Mouse (Mus musculus): Measurements from ENCODE around the gene Slc25a27.
A peak's percentile ranks its signal among the peaks of the same experiment; 100 is the strongest.

The Slc25a27 gene

DNA sequence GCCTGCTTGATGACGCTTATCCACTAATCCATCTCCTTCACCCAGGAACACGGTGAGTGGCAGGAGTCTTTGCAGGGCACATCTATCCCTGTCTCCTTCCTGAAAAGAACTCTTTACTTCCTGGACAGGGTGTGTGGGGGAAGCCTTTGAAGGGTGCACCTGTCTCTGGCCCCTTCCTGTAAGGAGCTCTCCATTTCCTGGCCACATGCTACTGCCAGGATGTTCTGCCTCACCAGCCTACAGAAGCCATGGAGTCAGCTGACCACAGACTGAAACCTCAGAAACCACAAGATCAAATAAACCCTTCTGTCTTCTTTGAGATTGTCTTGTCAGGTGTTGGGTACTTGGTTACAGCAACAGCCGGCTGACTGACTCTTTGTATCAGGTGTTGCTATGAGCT, 21.9 kb downstream of the Slc25a27 start:
- DNase-seq, result no peak

DNA sequence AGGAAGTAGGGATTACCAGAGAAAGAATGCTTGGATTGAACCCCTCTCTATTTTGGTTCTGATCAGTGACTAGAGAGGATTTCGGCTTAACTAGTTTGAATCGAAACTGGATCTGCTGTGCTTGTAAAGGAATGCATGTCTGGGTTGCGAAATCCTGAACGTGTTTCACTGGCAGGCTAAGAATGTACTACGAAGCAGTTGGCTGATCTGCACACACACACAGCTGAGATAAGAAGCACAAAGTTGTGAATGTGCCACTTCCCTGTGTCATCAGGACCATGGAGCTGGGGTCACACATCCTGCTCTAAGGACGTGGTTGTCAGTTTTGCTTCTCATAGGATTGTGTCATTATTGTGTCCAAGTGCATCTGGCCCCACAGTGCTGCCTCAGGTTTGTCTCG, 22.6 kb downstream of the Slc25a27 start:
- DNase-seq, result no peak

DNA sequence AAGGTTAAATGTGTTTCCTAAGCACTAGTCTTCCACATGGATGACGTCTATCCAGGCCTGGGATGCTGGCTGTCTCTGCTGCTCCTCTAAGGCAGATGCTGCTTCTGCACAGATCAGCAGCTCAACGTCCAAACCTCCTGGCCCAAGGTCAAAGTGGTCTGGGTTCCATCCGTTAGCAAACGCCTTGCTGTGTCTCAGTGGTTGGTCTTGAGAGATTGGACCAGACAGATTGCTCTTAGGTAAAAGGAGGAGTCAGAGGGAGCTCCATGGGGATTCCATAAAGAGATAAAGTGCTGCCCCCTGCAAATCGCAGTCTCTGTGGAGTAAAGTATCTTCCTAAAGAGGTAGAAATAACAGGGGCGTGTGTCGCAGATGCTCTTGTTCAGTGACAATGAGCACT, 23.8 kb downstream of the Slc25a27 start:
- DNase-seq, result no peak

DNA sequence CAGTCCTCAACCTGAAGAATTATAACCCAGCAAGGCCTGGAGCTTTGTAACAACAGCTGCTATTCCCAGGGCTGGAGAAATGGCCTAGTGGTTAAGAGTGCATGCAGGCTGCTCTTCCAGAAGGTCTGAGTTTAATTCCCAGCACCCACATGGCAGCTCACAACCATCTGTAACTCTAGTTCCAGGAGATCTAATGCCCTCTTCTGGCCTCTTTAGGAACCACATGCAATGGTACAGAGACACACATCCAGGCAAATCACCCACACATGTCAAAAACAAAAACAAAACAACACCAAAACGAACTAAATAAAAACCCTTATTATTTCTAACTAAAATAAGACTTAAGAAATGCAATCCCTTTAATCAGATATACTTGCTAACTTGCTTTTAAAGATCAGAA, 26.2 kb downstream of the Slc25a27 start:
- no peak for DNase-seq

DNA sequence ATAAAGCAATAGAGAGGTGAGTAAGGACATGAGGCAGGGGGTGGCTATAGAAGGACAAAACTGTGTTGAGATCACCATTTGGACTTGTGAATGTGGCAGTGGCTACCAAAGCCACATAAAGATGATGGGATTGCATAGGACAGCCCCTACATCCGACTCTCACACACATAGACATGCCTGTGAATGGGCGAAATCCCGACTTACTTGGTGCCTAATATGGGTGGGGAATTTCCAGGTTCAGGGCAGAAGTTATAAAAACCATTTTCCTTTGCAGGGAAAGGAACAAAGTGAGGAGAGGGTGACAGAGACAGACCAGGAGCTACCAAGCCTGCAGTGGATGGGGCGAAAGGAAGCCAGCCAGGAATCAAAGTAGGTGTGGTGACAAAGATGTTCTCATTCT, 29.9 kb downstream of the Slc25a27 start:
- DNase-seq, result no peak

DNA sequence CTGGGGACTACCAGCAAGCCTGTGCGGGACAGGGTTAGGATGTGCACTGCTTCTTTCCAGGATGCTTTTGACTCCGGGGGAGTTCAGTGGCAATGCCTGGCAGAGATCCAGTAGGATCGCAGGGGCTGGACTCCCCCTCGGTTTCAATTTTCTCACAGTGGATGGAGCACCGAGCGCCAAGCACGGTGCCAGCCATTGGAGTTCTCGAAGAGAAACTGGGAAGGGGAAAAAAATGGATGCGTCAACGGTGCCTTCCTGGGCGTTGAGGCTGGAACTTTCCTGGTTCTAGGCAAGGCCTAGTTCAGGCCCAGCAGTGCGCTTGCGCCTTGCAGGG, 36.6 kb downstream of the Slc25a27 start:
- DNase-seq, result no peak

DNA sequence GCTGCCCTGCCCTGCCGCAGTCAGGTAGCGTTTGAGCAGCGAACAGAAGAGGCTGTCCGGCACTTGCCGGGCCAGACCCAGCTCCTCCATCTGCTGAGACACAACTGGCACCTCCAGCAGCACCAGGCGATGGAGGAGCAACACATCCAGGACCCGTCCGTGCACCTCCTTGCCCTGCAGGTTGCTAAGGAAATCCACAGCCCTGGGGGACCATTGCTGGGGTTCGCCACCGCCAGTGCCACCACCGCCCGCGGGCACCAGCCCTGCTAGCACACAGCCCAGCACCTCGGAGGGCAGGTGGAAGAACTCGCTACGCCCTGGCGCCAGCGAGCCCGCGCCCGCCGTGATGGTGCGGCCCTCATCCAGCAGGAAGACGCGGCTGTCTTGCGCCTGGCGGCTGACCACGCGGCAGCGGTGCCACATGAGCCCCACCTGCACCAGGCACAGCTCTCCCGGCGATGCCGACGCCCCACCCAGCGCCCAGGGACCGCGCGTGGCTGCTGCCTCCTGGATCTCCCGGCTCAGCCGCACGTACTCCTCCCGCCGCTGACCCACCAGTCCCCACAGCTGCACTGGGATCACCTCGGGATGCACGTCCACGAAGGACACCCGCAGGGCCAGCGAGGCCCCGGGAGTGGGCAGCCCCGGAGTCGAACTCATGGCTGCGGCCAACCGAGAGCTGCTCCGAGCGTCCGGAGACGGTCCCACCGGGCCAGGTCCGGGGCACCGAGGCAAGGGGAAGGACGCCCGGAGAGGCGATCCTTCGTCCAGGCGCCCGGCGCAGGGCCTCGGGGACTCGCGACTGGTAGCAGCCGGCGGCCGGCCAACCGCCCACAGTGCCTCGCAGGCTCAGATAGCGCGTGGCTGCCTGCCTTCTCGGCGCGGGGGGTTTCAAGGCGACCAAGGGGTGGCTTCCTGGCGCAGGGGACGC, 37.3 kb downstream of the Slc25a27 start, which contains the start of gene Tdrd6:
Gene Tdrd6, minus strand, starts transcription at position 804 of the 931 bp plus-strand sequence.
- DNase-seq, result no peak

DNA sequence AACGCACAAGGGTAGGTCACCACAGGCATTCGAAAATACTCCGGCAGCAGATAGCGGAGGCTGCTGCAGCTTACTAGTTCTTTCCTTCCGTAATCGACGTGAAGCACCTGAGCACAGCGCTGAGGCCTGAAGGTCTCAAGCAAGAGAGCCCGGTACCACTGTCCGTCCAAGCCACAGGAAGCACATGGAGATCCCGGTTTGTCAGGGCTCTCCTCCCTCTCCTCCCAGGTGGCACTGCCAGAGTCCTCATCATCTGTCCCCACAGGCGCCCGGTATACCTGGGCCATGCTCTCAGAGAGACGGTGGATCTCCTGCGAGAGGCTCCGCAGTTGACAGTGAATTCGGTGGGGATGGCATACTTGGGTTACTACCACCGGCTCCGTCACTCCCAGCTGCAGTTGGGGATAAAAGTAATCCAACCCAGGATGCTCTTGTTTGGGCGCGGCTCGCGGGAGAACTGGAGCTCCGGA, 38.0 kb downstream of the Slc25a27 start:
- no peak for DNase-seq

DNA sequence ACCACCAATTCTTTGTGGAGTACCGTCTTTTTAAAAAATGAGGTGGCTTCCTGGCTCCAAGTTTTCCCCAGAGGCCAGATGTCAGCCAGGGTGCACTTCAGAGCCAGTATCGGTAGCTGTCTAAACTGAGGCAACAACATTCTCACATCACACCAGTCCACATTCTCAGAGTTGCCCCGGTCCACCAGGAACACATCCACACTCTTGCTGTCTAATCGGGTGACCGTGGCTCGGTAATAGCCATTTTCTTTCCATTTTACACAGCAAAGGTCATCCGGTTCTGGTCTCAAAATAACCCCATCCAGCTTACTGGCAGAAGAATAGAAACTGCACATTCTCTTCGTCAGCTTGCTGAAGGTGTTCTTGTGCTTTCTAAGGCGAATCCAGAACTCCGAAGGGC, 38.8 kb downstream of the Slc25a27 start:
- no peak for DNase-seq

DNA sequence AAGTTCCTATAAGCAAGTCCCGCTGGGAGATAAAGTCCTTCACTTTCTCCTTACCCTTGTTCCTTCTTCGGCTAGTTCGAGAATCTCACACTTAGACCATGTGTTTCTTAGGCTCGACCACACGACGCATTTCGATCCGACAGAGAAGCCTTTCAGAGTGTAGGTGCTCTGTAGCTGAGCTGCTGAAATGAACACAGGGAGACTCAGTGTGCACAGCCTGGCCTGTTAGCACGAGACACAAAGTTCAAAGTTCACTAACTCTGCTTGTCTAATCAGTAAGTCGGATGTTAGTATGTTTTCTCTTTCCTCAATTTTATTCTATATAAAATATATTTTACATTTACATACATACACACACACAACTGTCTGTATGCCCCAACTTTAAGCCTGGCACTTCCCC, 44.9 kb downstream of the Slc25a27 start:
- DNase-seq, result no peak

DNA sequence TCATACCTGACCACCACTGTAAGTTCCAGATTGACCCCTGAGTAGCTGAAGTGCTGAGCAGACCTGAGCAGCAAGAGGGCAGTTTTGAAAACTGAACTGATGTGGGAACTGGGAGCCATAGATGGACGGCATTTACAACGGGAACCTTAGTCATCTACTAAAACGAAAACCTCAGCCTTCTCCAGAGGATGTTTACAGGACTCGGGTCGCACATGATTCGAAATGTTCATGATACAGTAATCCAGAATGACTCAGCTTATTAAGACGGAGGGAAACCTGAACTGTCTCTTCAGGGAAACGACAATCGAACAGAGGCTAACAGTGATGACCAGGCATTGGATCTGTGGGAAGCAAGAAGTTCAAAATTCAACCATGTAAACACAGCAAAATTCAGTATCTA, 47.9 kb downstream of the Slc25a27 start:
- no peak for DNase-seq

DNA sequence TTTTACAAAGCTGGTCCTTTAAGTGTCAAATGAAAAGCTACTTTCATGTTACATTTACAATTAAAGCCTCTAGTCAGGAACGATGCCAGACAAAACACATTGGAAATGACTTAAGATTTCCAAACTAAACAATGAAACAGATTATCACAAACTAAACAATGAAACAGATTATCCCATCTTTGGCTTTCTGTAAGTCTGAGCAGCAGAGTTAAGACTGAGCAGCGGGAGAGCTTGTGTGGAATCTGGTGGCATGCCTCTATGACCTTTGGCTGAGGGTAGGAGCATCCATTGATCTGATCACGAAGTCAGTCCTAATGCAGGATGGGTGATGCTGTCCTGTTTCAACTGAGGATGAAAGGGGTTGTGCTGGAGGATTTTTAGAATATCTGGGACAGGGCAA, 54.8 kb downstream of the Slc25a27 start:
- no peak for DNase-seq

DNA sequence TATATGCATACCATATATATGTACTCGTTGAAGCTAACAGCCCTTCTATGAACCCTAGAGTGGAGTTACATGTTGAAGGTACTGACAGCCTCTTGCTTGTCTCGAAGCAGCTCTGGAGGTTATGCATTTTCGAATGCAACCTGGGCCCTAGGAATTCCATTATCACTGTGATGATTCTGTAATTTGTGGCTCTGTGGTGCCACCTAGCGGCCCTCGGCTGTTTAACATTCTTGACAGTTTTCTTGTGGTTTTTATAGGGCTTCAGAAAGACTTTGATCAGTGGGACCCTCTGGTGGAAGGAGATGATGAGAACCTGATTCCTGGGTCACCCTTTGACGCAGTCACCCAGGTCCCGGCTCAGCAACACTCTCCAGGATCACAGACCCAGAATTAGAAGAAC, 55.4 kb downstream of the Slc25a27 start:
- peak in 1 of 2 experiments; percentile 52 for DNase-seq

DNA sequence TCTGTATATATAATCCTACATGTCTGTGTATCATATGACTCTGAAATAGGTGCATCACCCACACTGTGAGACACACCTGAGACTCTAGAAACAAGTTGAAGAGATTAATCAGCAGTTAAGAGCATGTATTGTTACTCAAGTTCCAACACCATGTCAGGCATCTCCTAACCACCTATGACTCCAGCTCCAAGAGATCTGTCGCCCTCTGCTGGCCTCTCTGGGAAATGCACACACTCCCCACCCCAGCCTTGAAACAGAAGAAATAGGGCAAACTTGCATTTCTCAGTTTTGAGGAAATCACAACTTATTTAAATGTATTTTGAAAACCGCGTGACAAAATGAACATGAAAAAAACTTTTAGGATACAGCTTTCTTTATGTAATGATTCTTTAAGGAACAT, 60.3 kb downstream of the Slc25a27 start:
- DNase-seq, result peak; percentile 40 to 79

DNA sequence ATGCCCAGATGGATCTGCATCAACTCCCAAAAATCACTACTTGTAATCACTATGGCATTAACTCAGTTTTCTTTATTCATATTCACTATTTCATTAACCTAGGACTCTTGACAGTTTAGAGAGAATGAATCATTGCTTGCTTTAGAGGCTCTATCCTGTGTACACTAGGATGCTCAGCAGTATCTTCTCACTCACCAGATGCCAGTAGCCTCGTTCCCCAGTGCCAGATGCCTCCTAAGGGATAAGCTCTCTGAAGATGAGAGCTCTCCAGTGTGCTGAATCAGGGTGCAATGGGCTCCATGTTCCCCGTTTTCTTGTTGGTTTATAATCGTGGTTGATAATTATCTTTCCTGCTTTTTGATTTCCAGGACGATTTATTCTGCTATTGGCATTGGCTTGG, 68.3 kb downstream of the Slc25a27 start:
- DNase-seq, result no peak

DNA sequence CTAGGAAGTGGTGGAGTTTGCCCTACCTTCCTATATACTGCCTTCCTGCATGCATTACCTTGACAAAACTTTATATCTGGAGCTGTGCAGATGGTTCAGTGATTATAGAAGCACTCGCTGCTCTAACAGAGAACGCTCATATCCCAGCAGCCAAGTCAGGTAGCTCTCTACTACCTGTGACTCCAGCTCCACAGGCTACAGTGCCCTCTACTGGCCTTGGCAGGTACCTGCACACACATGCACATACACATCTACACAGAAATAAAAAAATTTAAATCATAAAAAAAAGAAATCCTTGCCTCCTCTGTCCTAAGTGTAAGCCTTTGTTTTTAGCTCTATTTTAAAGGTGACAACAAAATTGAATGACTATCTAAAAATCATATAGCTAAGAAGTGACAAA, 69.3 kb downstream of the Slc25a27 start:
- no peak for DNase-seq

DNA sequence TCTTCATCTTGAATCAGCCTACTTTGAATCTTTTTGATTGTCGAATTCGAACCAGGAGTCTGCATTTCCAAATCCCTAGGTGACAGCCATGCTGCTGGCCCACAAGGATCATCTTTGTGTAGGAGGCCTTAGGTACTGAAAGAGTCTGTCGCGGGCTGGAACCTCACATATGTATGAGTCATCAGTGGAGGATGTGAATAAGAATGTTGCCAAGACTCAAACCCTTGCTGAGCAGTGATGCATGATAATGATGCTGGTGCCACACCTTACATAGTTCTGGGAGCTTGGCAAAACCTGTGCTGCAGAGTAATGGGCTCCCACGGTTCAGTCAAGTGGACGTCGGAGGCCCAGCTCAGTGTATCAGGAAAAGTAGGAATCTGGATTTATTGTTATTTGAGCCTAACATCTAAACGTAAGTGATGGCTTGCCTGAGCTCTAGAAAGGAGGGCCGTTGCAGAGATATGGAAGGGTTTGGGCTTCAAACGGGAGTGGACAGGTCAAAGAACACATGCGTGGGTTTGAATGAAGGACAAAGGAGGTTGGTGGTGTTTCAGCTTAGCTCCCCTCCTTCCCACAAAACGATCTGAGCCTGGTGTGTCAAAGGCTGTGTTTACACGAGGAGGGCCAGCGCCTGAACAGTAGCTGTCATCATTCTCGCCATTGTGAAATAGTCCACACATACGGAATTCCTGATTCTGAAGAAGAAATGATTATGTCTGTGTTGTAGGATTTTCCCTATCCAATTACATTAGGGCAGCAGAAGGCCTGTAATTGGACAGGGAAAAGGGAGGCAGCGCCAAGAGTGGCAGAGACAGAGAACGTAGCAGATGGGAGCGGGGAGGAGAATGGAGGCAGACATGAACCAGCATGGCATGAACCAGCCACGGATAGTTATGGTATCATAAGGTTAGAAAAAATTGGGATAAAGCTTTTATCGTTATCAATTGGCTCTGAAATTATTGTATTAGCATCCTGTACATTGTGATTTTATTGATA, 74.4 kb downstream of the Slc25a27 start:
- no peak for DNase-seq

Data from spleen, adult 18-20 months (tissue).